Mouse (Mus musculus) midbrain, embryonic 13.5 days (tissue): ENCODE data around the gene Ostn. TPM values are rescaled to one million over a fixed set of nuclear protein-coding genes. Genes with fewer than 3 reads are reported as not detected.
"Not testable (repeated sequence)": the region's sequence is repeated elsewhere in the genome, so short reads cannot be mapped to it uniquely, and the experiment has no call there.

Experiments
- ATAC-seq: fragments of 200-750 bp; cut with Nextera tagmentation; 2 replicates; pipeline ENCODE4 v1.8.0; 2017; ENCODE audit warnings: mild to moderate bottlenecking, moderate TSS enrichment, moderate library complexity
- H3K27ac ChIP-seq: fragments of 300-500 bp; sonication (generic); 2 replicates; pipeline ENCODE4 v1.5.1; 2015; ENCODE audit warnings: inconsistent platforms, mild to moderate bottlenecking, moderate library complexity
- H3K27me3 ChIP-seq: fragments of 300-500 bp; sonication (generic); 2 replicates; pipeline ENCODE4 v1.6.1; 2015; ENCODE audit warnings: mild to moderate bottlenecking, inconsistent platforms
- H3K36me3 ChIP-seq: fragments of 300-500 bp; sonication (generic); 2 replicates; pipeline ENCODE4 v1.6.1; 2015; ENCODE audit warnings: mild to moderate bottlenecking, inconsistent platforms
- H3K4me1 ChIP-seq: fragments of 300-500 bp; sonication (generic); replicated peaks from 2 replicates; pipeline ENCODE4 v1.6.1; 2015; ENCODE audit warnings: inconsistent platforms
- H3K4me2 ChIP-seq: fragments of 300-500 bp; sonication (generic); replicated peaks from 2 replicates; pipeline ENCODE4 v1.6.1; 2015; ENCODE audit warnings: moderate library complexity, mild to moderate bottlenecking, inconsistent platforms
- H3K4me3 ChIP-seq: fragments of 300-500 bp; sonication (generic); replicated peaks from 2 replicates; pipeline ENCODE4 v1.5.1; 2015; ENCODE audit warnings: mild to moderate bottlenecking, inconsistent platforms
- H3K9ac ChIP-seq: fragments of 300-500 bp; sonication (generic); replicated peaks from 2 replicates; pipeline ENCODE4 v1.6.1; 2015; ENCODE audit warnings: mild to moderate bottlenecking, inconsistent platforms
- H3K9me3 ChIP-seq: fragments of 300-500 bp; sonication (generic); 2 replicates; pipeline ENCODE4 v1.6.1; 2016; ENCODE audit warnings: mild to moderate bottlenecking, inconsistent platforms
- WGBS: fragments of 180-500 bp; shearing (Covaris S2); methylation state at CpG from one replicate; pipeline ENCODE4 v1.1.7; 2015; 5-methylcytosine and 5-hydroxymethylcytosine counted together
- polyA plus RNA-seq: library from polyadenylated mRNA; unstranded; fragments of >200 nt; fragmentation: Nextera tagmentation; extraction: Ambion mirVana; gene quantifications from 2 replicates; pipeline ENCODE4 v1.2.1, GENCODE M21; 2015

Gene Ostn
- not detected in 2 replicates for polyA plus RNA-seq

- not testable (repeated sequence) for H3K4me3 ChIP-seq, H3K9ac ChIP-seq, ATAC-seq, H3K27ac ChIP-seq, H3K36me3 ChIP-seq, H3K4me2 ChIP-seq, H3K4me1 ChIP-seq, H3K27me3 ChIP-seq, H3K9me3 ChIP-seq
- WGBS: 76% methylated on average over 4 of the region's 4 CpGs
These were observed at the start of gene Ostn for GRCm38 (mm10) chr16:27307189-27307588. Ostn (plus strand) TSS chr16:27307489.

GRCm38 (mm10) chr16:27268748-27269147 lies 38.5 kb upstream of the Ostn start:
- Histone ChIP-seq H3K27ac (no peak overlapping the region), H3K27me3 (no peaks in the 10 kb centered on the region), H3K4me2 (no peak overlapping the region), H3K36me3 (no peaks in the 10 kb centered on the region), H3K9me3 (no peaks in the 10 kb centered on the region), H3K4me1 (no peaks in the 10 kb centered on the region), H3K4me3 (no peak overlapping the region), H3K9ac (no peak overlapping the region)
- WGBS: 91% methylated on average over 4 of the region's 4 CpGs
- ATAC-seq: no peak

GRCm38 (mm10) chr16:27287410-27287809 lies 19.9 kb upstream of the Ostn start:
- no peak overlapping the region for H3K9ac ChIP-seq
- WGBS: 85% methylated on average over 3 of the region's 3 CpGs
- H3K4me2 ChIP-seq: no peak overlapping the region
- no peak for ATAC-seq
- no peak overlapping the region for H3K27ac ChIP-seq
- H3K4me3 ChIP-seq: no peak overlapping the region
- no peaks in the 10 kb centered on the region for H3K9me3 ChIP-seq
- no peaks in the 10 kb centered on the region for H3K4me1 ChIP-seq
- H3K36me3 ChIP-seq: no peaks in the 10 kb centered on the region
- H3K27me3 ChIP-seq: no peaks in the 10 kb centered on the region

GRCm38 (mm10) chr16:27296508-27296907 lies 10.8 kb upstream of the Ostn start:
- ATAC-seq: no peak
- H3K4me3 ChIP-seq: no peak overlapping the region
- WGBS: 96% methylated on average over 3 of the region's 3 CpGs
- H3K27me3 ChIP-seq: no peaks in the 10 kb centered on the region
- no peaks in the 10 kb centered on the region for H3K9me3 ChIP-seq
- H3K9ac ChIP-seq: no peak overlapping the region
- no peak overlapping the region for H3K27ac ChIP-seq
- H3K4me1 ChIP-seq: no peaks in the 10 kb centered on the region
- H3K4me2 ChIP-seq: no peak overlapping the region
- no peaks in the 10 kb centered on the region for H3K36me3 ChIP-seq

- 76% methylated on average over 2 of the region's 2 CpGs for WGBS
- Histone ChIP-seq H3K27me3 (no peaks in the 10 kb centered on the region), H3K36me3 (no peaks in the 10 kb centered on the region), H3K27ac (no peak overlapping the region), H3K4me3 (no peak overlapping the region), H3K4me2 (no peak overlapping the region), H3K4me1 (no peaks in the 10 kb centered on the region), H3K9me3 (no peaks in the 10 kb centered on the region), H3K9ac (no peak overlapping the region)
- ATAC-seq: no peak
These were observed 10.4 kb upstream of the Ostn start for GRCm38 (mm10) chr16:27296929-27297328.

GRCm38 (mm10) chr16:27319099-27319498 lies 11.8 kb downstream of the Ostn start:
- H3K4me2 ChIP-seq: no peak overlapping the region
- ATAC-seq: no peak
- WGBS: 86% methylated on average over 1 of the region's 1 CpGs
- no peaks in the 10 kb centered on the region for H3K4me1 ChIP-seq
- no peaks in the 10 kb centered on the region for H3K27me3 ChIP-seq
- H3K4me3 ChIP-seq: no peak overlapping the region
- no peak overlapping the region for H3K27ac ChIP-seq
- H3K36me3 ChIP-seq: no peaks in the 10 kb centered on the region
- no peak overlapping the region for H3K9ac ChIP-seq
- no peaks in the 10 kb centered on the region for H3K9me3 ChIP-seq

- H3K27me3 ChIP-seq: no peaks in the 10 kb centered on the region
- H3K4me1 ChIP-seq: no peaks in the 10 kb centered on the region
- no peak overlapping the region for H3K9ac ChIP-seq
- ATAC-seq: no peak
- H3K4me3 ChIP-seq: no peak overlapping the region
- no peak overlapping the region for H3K27ac ChIP-seq
- H3K4me2 ChIP-seq: no peak overlapping the region
- H3K36me3 ChIP-seq: no peaks in the 10 kb centered on the region
- no peaks in the 10 kb centered on the region for H3K9me3 ChIP-seq
These were observed 14.8 kb downstream of the Ostn start for GRCm38 (mm10) chr16:27322047-27322446.

GRCm38 (mm10) chr16:27326463-27326862 lies 19.2 kb downstream of the Ostn start:
- Histone ChIP-seq H3K4me3 (no peak overlapping the region), H3K36me3 (no peaks in the 10 kb centered on the region), H3K4me2 (no peak overlapping the region), H3K9me3 (no peaks in the 10 kb centered on the region), H3K27me3 (no peaks in the 10 kb centered on the region), H3K9ac (no peak overlapping the region), H3K27ac (no peak overlapping the region), H3K4me1 (no peaks in the 10 kb centered on the region)
- 95% methylated on average over 2 of the region's 2 CpGs for WGBS
- no peak for ATAC-seq

- H3K4me1 ChIP-seq: no peaks in the 10 kb centered on the region
- no peak overlapping the region for H3K4me3 ChIP-seq
- no peak for ATAC-seq
- H3K36me3 ChIP-seq: no peaks in the 10 kb centered on the region
- H3K27me3 ChIP-seq: no peaks in the 10 kb centered on the region
- H3K9ac ChIP-seq: no peak overlapping the region
- 90% methylated on average over 3 of the region's 3 CpGs for WGBS
- H3K9me3 ChIP-seq: no peaks in the 10 kb centered on the region
- no peak overlapping the region for H3K4me2 ChIP-seq
- no peak overlapping the region for H3K27ac ChIP-seq
These were observed 40.2 kb downstream of the Ostn start for GRCm38 (mm10) chr16:27347521-27347920.

- Histone ChIP-seq H3K9me3 (no peaks in the 10 kb centered on the region), H3K4me3 (no peak overlapping the region), H3K27ac (no peak overlapping the region), H3K9ac (no peak overlapping the region), H3K27me3 (no peaks in the 10 kb centered on the region), H3K36me3 (no peaks in the 10 kb centered on the region), H3K4me1 (no peaks in the 10 kb centered on the region), H3K4me2 (no peak overlapping the region)
- 75% methylated on average over 1 of the region's 1 CpGs for WGBS
- no peak for ATAC-seq
These were observed 41.1 kb downstream of the Ostn start for GRCm38 (mm10) chr16:27348359-27348758.

GRCm38 (mm10) chr16:27349235-27349634 lies 41.9 kb downstream of the Ostn start:
- WGBS: 88% methylated on average over 2 of the region's 2 CpGs
- no peak overlapping the region for H3K4me2 ChIP-seq
- no peak for ATAC-seq
- H3K27me3 ChIP-seq: no peaks in the 10 kb centered on the region
- H3K36me3 ChIP-seq: no peaks in the 10 kb centered on the region
- H3K4me1 ChIP-seq: no peaks in the 10 kb centered on the region
- no peak overlapping the region for H3K9ac ChIP-seq
- H3K9me3 ChIP-seq: no peaks in the 10 kb centered on the region
- H3K4me3 ChIP-seq: no peak overlapping the region
- no peak overlapping the region for H3K27ac ChIP-seq

GRCm38 (mm10) chr16:27349878-27350532 lies 42.7 kb downstream of the Ostn start:
- Histone ChIP-seq H3K4me2 (no peak overlapping the region), H3K27ac (no peak overlapping the region), H3K4me3 (no peak overlapping the region), H3K4me1 (no peaks in the 10 kb centered on the region), H3K27me3 (no peaks in the 10 kb centered on the region), H3K9ac (no peak overlapping the region), H3K9me3 (no peaks in the 10 kb centered on the region), H3K36me3 (no peaks in the 10 kb centered on the region)
- WGBS: 89% methylated on average over 7 of the region's 7 CpGs
- ATAC-seq: no peak

GRCm38 (mm10) chr16:27354464-27354863 lies 47.2 kb downstream of the Ostn start:
- Histone ChIP-seq H3K36me3 (no peaks in the 10 kb centered on the region), H3K9me3 (no peaks in the 10 kb centered on the region), H3K9ac (no peak overlapping the region), H3K4me2 (no peak overlapping the region), H3K4me1 (no peaks in the 10 kb centered on the region), H3K27me3 (no peaks in the 10 kb centered on the region), H3K27ac (no peak overlapping the region), H3K4me3 (no peak overlapping the region)
- 76% methylated on average over 2 of the region's 2 CpGs for whole genome bisulfite sequencing
- ATAC-seq: no peak
